Mouse (Mus musculus) neural tube, embryonic 15.5 days (tissue): ENCODE data around the gene Slc39a11. TPM values are rescaled to one million over a fixed set of nuclear protein-coding genes. Genes with fewer than 3 reads are reported as not detected.
A peak's percentile ranks its signal among the peaks of the same experiment; 100 is the strongest.

Experiments
- ATAC-seq: fragments of 200-750 bp; cut with Nextera tagmentation; 2 replicates; pipeline ENCODE4 v1.8.0; 2017; ENCODE audit warnings: mild to moderate bottlenecking, moderate TSS enrichment, moderate library complexity; ENCODE audit not compliant: low FRiP score
- H3K27ac ChIP-seq: fragments of 300-500 bp; sonication (generic); replicated peaks from 2 replicates; pipeline ENCODE4 v1.5.1; 2015; ENCODE audit warnings: mild to moderate bottlenecking, inconsistent platforms
- H3K27me3 ChIP-seq: fragments of 300-500 bp; sonication (generic); replicated peaks from 2 replicates; pipeline ENCODE4 v1.6.1; 2015; ENCODE audit warnings: inconsistent platforms
- H3K36me3 ChIP-seq: fragments of 300-500 bp; sonication (generic); 2 replicates; pipeline ENCODE4 v1.6.1; 2015; ENCODE audit warnings: inconsistent platforms
- H3K4me1 ChIP-seq: fragments of 300-500 bp; sonication (generic); 2 replicates; pipeline ENCODE4 v1.6.1; 2015; ENCODE audit warnings: inconsistent platforms
- H3K4me2 ChIP-seq: fragments of 300-500 bp; sonication (generic); 2 replicates; pipeline ENCODE4 v1.6.1; 2015; ENCODE audit warnings: inconsistent platforms, mild to moderate bottlenecking, moderate library complexity
- H3K4me3 ChIP-seq: fragments of 300-500 bp; sonication (generic); replicated peaks from 2 replicates; pipeline ENCODE4 v1.5.1; 2015; ENCODE audit warnings: mild to moderate bottlenecking, inconsistent platforms
- H3K9ac ChIP-seq: fragments of 300-500 bp; sonication (generic); replicated peaks from 2 replicates; pipeline ENCODE4 v1.6.1; 2015; ENCODE audit warnings: mild to moderate bottlenecking, inconsistent platforms
- H3K9me3 ChIP-seq: fragments of 300-500 bp; sonication (generic); replicated peaks from 2 replicates; pipeline ENCODE4 v1.6.1; 2016; ENCODE audit warnings: inconsistent platforms
- WGBS: fragments of 180-500 bp; shearing (Covaris S2); methylation state at CpG from one replicate; pipeline ENCODE4 v1.1.7; 2015; ENCODE audit warnings: mixed read lengths; 5-methylcytosine and 5-hydroxymethylcytosine counted together
- polyA plus RNA-seq: library from polyadenylated mRNA; unstranded; fragments of >200 nt; fragmentation: Nextera tagmentation; extraction: Ambion mirVana; gene quantifications from 2 replicates; pipeline ENCODE4 v1.2.1, GENCODE M21; 2015

Gene Slc39a11
- polyA plus RNA-seq, 1 experiment from 2014 or later, result 27.7 TPM

DNA sequence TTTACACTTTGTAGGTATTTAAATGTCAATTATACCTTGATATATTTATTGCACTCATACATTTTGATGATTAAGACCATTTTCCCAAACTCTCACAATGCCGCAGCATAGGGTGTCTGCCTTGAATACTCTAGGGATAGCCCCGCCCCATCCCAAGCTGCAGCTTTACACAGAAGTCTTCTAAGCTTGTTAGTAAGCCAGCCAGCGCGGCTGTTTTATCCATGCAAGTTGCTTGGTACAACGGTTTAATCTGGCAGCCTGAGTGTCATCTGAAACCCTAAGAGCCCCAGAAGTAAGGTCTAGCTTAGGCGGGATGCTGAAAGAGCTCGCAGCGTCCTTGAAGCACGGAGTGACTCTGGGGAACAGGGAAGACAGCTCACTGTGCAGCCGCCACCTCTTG lies 238.1 kb downstream of the Slc39a11 start:
- no peak for ATAC-seq
- no peaks in the 10 kb centered on the region for H3K9me3 ChIP-seq
- peaks cover 4% of the 10 kb centered on the region; the same call in 1 of the 2 replicates for H3K4me1 ChIP-seq
- no peak overlapping the region for H3K27ac ChIP-seq
- no peak overlapping the region for H3K9ac ChIP-seq
- H3K4me2 ChIP-seq, result no peak overlapping the region
- 86% methylated on average over 10 of the region's 10 CpGs for WGBS
- H3K36me3 ChIP-seq, result no peaks in the 10 kb centered on the region
- no peaks in the 10 kb centered on the region for H3K27me3 ChIP-seq
- H3K4me3 ChIP-seq, result no peak overlapping the region

DNA sequence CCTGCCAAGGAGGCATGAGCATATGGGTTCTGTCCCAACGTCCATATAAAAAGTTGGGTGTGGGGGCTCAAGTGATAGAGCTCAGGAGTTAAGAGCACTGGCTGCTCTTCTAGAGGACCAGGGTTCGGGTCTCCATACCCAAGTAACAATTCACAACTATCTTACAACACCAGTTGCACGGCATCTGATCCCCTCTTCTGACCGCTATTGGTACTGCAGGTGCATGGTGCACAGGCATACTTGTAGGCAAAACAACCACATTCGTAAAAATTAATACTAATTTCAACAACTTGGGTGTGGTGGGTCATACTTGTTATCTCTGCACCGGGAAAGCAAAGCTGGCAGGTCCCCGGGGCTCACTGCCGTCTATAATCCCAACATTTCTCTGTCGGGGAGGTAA lies 240.8 kb downstream of the Slc39a11 start:
- 92% methylated on average over 9 of the region's 9 CpGs for WGBS
- H3K27ac ChIP-seq, result no peak overlapping the region
- no peaks in the 10 kb centered on the region for H3K27me3 ChIP-seq
- no peak overlapping the region for H3K9ac ChIP-seq
- ATAC-seq, result no peak
- H3K9me3 ChIP-seq, result no peaks in the 10 kb centered on the region
- no peak overlapping the region for H3K4me2 ChIP-seq
- no peak overlapping the region for H3K4me3 ChIP-seq
- no peaks in the 10 kb centered on the region for H3K36me3 ChIP-seq
- peaks cover 4% of the 10 kb centered on the region; the same call in 1 of the 2 replicates for H3K4me1 ChIP-seq

DNA sequence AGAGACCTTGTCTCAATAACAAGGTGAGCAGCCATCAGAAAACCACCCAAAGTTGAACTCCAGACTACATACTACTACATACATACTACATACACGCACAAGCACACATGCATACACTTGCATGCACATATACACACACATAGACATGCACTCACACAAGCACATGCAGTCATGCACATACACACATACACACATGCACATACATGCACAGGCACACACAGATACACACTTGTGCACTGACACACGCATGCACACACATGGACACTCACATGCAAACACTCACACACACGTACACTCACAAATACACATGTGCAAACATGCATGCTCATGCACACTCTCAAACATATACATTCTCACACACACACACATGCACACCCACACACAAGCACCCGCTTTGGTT lies 242.4 kb downstream of the Slc39a11 start:
- Histone ChIP-seq H3K27me3 (no peaks in the 10 kb centered on the region), H3K4me3 (no peak overlapping the region), H3K9ac (no peak overlapping the region), H3K4me1 (peaks cover 4% of the 10 kb centered on the region; the same call in 1 of the 2 replicates), H3K4me2 (no peak overlapping the region), H3K27ac (no peak overlapping the region), H3K36me3 (no peaks in the 10 kb centered on the region), H3K9me3 (no peaks in the 10 kb centered on the region)
- no peak for ATAC-seq
- 97% methylated on average over 4 of the region's 4 CpGs for WGBS

DNA sequence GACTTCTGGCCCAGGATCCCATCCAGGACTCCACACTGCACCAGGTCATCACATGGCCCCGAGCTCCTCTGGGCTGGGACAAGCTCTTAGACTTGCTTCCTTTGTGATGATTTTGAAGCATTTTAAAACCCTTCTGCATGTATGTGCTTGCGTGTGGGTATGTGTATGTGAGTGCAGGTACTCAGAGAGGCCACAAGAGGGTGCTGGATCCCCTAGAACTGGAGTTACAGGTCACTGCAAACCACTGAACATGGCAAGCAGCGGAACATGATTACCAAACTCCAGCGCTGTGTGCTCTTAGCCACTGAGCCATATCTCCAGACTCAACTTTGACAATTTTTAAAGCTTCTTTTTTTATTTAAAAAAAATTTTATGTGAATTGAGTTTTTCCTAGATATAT lies 249.0 kb downstream of the Slc39a11 start:
- no peak overlapping the region for H3K27ac ChIP-seq
- no peak for ATAC-seq
- H3K27me3 ChIP-seq, result no peaks in the 10 kb centered on the region
- H3K4me3 ChIP-seq, result no peak overlapping the region
- H3K9me3 ChIP-seq, result no peaks in the 10 kb centered on the region
- 97% methylated on average over 4 of the region's 4 CpGs for WGBS
- H3K4me1 ChIP-seq, result peaks cover 3% of the 10 kb centered on the region; the same call in 1 of the 2 replicates
- no peaks in the 10 kb centered on the region for H3K36me3 ChIP-seq
- H3K4me2 ChIP-seq, result no peak overlapping the region
- H3K9ac ChIP-seq, result no peak overlapping the region

DNA sequence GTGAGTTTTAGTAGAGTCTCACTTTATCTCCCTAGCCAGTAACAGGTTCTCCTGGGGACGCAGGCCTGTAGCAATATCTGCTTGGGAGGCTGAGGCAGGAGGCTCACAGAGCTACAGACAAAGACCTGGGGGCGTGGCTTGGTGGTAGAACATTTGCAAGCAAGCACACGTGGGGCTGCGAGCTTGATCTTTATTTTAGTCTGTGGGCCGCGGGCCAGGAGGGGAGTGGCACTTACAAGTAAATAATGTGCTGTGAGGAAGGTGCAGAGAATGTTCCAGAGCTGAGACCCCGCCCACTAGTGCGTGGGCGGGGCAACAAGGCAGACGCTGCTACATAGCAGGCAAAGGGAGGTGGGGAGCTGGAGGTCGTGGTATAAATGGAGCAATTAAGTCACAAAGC lies 250.3 kb downstream of the Slc39a11 start:
- peaks cover 10% of the 10 kb centered on the region for H3K4me1 ChIP-seq
- H3K4me2 ChIP-seq, result no peak overlapping the region
- no peaks in the 10 kb centered on the region for H3K27me3 ChIP-seq
- WGBS, result 87% methylated on average over 11 of the region's 11 CpGs
- H3K9ac ChIP-seq, result no peak overlapping the region
- H3K4me3 ChIP-seq, result no peak overlapping the region
- no peaks in the 10 kb centered on the region for H3K36me3 ChIP-seq
- no peak overlapping the region for H3K27ac ChIP-seq
- H3K9me3 ChIP-seq, result no peaks in the 10 kb centered on the region
- ATAC-seq, result no peak

DNA sequence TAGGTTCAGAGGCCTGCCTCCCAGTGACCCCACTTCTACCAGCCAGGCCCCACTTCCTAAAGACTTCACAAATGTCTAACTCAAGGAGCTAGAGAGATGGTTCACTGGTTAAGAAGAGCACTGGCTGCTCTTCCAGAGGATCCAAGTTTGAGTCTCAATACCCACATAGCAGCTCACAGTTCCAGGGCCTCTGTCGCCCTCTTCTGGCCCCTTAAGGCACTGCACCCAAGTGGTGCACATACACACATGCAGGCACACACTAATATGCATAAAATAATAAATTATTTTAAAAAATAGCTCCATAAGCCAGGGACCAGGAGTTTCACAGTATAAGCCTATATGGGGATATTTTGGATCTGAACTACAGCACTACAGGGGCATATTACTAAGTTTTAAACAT lies 252.5 kb downstream of the Slc39a11 start:
- WGBS, result 79% methylated on average over 1 of the region's 1 CpGs

DNA sequence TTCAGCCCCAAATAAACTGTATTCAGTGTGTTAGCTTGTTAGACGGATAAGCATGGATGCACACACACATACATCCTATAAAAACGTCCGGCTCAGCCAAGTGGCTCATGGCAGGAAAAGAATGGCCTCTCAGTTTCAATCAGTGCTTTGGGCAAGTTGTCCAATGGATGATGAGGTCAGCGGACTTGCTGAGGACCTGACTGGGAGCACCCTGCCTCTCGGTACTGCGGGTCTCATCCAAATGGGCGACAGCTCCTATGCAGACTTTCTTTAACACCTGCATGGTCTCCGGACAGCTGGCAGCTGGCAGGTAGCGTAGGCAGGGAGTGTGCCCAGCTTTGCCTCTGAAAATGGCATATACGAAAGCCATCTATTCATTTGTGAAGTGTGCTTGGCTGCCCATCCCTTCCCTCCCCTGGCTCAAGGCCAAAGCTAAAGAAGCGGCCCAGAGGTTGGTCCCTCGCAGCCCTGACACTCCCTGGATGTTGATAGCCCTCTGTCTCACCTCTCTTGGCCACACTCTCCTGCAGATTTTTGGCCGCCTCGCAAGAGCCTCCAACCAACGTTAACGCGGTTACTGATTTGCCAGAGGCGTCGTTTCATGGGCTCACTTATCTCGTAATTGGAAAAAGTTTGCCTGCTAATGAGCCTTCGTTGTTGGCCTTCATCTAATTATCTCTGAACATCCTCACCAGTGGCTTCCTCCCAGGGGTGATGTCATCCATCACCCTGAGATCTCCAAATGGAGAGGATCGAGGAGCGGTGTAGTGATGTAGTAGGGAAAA lies 256.3 kb downstream of the Slc39a11 start:
- Histone ChIP-seq H3K4me3 (no peak overlapping the region), H3K36me3 (no peaks in the 10 kb centered on the region), H3K9ac (no peak overlapping the region), H3K9me3 (no peaks in the 10 kb centered on the region), H3K27me3 (no peaks in the 10 kb centered on the region), H3K4me1 (peaks cover 57% of the 10 kb centered on the region), H3K4me2 (no peak overlapping the region), H3K27ac (no peak overlapping the region)
- 48% methylated on average over 23 of the region's 23 CpGs for WGBS
- ATAC-seq, result no peak

More for the DNA sequence above, 252.5 kb downstream of the Slc39a11 start:
- Histone ChIP-seq H3K4me2 (no peak overlapping the region), H3K4me1 (peaks cover 28% of the 10 kb centered on the region), H3K27me3 (no peaks in the 10 kb centered on the region), H3K4me3 (no peak overlapping the region), H3K27ac (no peak overlapping the region), H3K9me3 (no peaks in the 10 kb centered on the region), H3K9ac (no peak overlapping the region), H3K36me3 (no peaks in the 10 kb centered on the region)
- ATAC-seq, result no peak

DNA sequence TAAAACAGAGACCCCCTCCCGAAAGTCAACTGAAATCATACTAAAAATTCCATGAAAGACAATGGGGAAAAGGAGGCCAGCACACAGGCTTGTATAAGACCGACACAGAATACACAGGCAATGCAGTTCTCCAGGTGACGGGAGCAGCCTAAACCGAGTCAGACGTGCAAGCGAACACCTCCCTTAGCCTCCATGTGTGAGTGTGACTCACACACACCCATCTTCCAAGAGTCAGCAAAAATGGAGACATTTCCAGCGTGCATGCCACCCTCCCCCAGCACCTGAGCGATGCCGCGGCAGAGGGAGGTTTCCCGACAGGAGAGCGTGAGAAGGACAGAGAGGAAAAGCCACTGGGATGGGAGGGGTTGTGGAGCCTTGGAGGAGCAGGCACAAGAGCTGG lies 258.2 kb downstream of the Slc39a11 start:
- no peak for ATAC-seq
- WGBS, result 92% methylated on average over 12 of the region's 12 CpGs
- Histone ChIP-seq H3K9ac (no peak overlapping the region), H3K4me3 (no peak overlapping the region), H3K4me1 (peaks cover 57% of the 10 kb centered on the region), H3K27ac (no peak overlapping the region), H3K36me3 (no peaks in the 10 kb centered on the region), H3K27me3 (no peaks in the 10 kb centered on the region), H3K9me3 (no peaks in the 10 kb centered on the region), H3K4me2 (no peak overlapping the region)

DNA sequence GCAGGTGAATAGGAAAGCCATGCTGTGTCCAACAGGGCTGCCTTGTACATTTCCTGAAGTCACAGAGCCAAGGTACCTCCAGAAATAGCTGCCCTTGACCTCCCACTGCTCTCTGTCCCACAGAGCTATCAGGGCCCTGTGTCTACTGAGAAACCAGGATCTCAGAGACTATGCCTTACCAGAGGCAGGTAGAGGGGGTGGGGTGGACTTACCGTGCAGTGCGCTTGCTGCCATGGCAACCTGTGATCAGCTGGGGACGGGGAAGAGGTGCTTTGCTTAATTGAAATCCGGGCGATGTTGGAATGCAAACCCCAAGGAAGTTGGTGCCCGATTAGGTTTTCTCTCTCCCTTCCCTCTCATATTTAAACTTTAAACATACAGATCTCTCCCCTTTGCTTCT lies 260.2 kb downstream of the Slc39a11 start:
- 0 out of 2 replicates have a peak overlapping the region, but pooled peaks have one; percentile 20 for H3K27ac ChIP-seq
- H3K4me3 ChIP-seq, result no peak overlapping the region
- H3K27me3 ChIP-seq, result no peaks in the 10 kb centered on the region
- ATAC-seq, result peak; percentile 74; the same call in 1 of the 2 replicates
- no peak overlapping the region for H3K9ac ChIP-seq
- H3K4me2 ChIP-seq, result no peak overlapping the region
- H3K9me3 ChIP-seq, result no peaks in the 10 kb centered on the region
- H3K36me3 ChIP-seq, result no peaks in the 10 kb centered on the region
- H3K4me1 ChIP-seq, result peaks cover 47% of the 10 kb centered on the region
- WGBS, result 17% methylated on average over 6 of the region's 6 CpGs

DNA sequence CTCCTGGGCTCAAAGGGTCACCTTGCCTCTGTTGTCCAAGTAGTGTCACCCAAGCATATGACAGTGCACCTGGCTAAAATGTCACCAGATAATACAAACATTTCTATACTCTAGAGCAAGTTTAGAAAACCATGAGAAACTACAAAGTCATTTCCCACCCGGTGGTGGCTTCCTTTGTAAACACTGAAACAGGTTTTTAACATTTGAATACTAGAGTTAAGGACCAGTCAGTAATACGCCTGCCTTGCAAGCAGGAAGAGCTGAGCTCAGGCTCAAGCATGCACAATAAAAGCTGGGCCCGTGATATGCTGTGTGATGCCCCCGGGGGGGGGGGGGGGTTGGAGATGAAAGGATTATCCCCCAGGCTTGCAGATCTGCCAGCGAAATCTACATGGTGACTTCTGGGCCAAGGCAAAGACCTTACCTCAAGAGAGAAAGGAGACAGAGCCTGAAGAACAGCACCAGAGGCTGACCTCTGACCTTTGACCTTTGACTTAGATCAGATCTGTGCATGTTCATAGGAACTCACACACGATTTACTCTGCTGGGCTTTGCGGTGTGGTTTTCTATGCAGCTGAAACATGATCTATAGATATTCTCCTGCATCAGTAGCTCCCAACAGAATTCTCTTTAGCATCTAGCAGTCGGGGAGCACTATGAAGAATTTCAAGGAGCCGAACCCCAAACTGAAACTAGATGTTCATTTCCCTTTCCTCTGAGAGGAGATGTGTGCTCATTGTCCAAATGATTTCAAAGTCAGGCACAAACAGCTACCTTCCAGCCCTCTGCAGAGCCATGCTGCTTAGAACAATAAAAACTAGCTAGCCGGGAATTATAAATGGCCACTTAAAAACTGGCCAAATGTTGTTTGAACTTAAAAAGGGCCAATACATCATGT lies 267.0 kb downstream of the Slc39a11 start:
- no peak overlapping the region for H3K4me2 ChIP-seq
- no peak overlapping the region for H3K4me3 ChIP-seq
- no peak overlapping the region for H3K27ac ChIP-seq
- 28% methylated on average over 10 of the region's 10 CpGs for WGBS
- no peaks in the 10 kb centered on the region for H3K36me3 ChIP-seq
- H3K27me3 ChIP-seq, result no peaks in the 10 kb centered on the region
- H3K4me1 ChIP-seq, result peaks cover 6% of the 10 kb centered on the region
- H3K9me3 ChIP-seq, result no peaks in the 10 kb centered on the region
- no peak for ATAC-seq
- H3K9ac ChIP-seq, result no peak overlapping the region

DNA sequence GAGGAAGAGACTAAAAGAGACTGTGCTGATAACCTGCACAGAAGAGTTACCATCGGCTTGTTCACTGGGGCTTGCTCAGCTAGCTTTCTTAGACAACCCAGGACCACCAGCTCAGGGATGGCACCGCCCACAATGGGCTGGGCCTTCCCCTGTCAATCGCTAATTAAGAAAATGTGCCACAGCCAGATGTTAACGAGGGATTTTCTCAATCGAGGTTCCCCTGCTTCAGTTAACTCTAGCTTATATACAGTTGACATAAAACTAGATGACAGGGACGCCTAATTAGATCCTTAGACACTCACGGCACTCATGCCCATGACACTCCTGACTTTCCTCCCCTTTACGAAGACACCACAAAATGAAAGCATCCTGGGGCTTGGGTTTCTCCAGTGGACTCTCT lies 268.3 kb downstream of the Slc39a11 start:
- Histone ChIP-seq H3K4me1 (peaks cover 13% of the 10 kb centered on the region), H3K9me3 (no peaks in the 10 kb centered on the region), H3K4me3 (no peak overlapping the region), H3K27ac (no peak overlapping the region), H3K27me3 (no peaks in the 10 kb centered on the region), H3K36me3 (no peaks in the 10 kb centered on the region), H3K4me2 (no peak overlapping the region), H3K9ac (no peak overlapping the region)
- ATAC-seq, result no peak
- 62% methylated on average over 8 of the region's 8 CpGs for WGBS

DNA sequence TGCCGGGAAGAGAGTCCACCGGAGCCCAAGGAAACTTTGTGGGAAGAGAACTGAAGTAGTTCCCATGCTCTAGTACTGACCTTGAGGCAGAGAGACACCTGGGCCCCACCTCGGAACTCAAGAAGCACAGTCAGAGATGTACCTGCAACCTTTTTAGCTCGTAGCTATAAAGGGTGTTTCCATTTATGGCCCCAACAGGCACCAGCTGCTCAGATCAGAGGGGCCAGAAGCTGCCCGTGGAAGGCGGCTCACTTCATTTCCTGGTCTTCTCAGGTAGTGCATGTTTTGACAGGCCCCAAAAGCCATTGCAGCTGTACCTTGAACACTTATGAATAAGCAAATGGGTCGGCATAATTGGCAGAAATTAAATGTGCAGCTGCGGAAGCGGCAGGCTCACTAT lies 271.0 kb downstream of the Slc39a11 start:
- no peak overlapping the region for H3K4me2 ChIP-seq
- WGBS, result 60% methylated on average over 9 of the region's 9 CpGs
- no peak overlapping the region for H3K9ac ChIP-seq
- H3K36me3 ChIP-seq, result no peaks in the 10 kb centered on the region
- H3K27ac ChIP-seq, result no peak overlapping the region
- no peak for ATAC-seq
- no peaks in the 10 kb centered on the region for H3K27me3 ChIP-seq
- peaks cover 13% of the 10 kb centered on the region for H3K4me1 ChIP-seq
- no peaks in the 10 kb centered on the region for H3K9me3 ChIP-seq
- no peak overlapping the region for H3K4me3 ChIP-seq
